Mouse (Mus musculus) kidney, postnatal 0 days (tissue): Measurements from ENCODE around the gene Cldn34c4. TPM values are rescaled to one million over a fixed set of nuclear protein-coding genes. Genes with fewer than 3 reads are reported as not detected.

ENCODE experiments used
- ATAC-seq: fragments of 200-750 bp; cut with Nextera tagmentation; replicated peaks from 2 replicates; pipeline ENCODE4 v1.8.0; 2017; ENCODE audit warnings: low read depth, moderate number of reproducible peaks, moderate TSS enrichment, moderate library complexity; ENCODE audit not compliant: low FRiP score
- DNase-seq: peaks from one replicate; pipeline ENCODE4 v3.0.0-alpha.2; 2016; ENCODE audit warnings: low spot score
- H3K27ac ChIP-seq: fragments of 300-500 bp; sonication (generic); 2 replicates; pipeline ENCODE4 v1.5.1; 2014; ENCODE audit warnings: mild to moderate bottlenecking
- H3K27me3 ChIP-seq: fragments of 300-500 bp; sonication (generic); 2 replicates; pipeline ENCODE4 v1.6.1; 2014; ENCODE audit warnings: low read length, mixed read lengths; ENCODE audit not compliant: insufficient read depth
- H3K36me3 ChIP-seq: fragments of 300-500 bp; sonication (generic); 2 replicates; pipeline ENCODE4 v1.6.1; 2014; ENCODE audit warnings: low read length, mixed read lengths; ENCODE audit not compliant: insufficient read depth
- H3K4me1 ChIP-seq: fragments of 300-500 bp; sonication (generic); replicated peaks from 2 replicates; pipeline ENCODE4 v1.6.1; 2014; ENCODE audit warnings: antibody characterized with exemption, low read length, mixed read lengths; ENCODE audit not compliant: insufficient read depth
- H3K4me2 ChIP-seq: fragments of 300-500 bp; sonication (generic); 2 replicates; pipeline ENCODE4 v1.6.1; 2014; ENCODE audit warnings: mild to moderate bottlenecking, low read length, moderate library complexity, mixed read lengths
- H3K4me3 ChIP-seq: fragments of 300-500 bp; sonication (generic); replicated peaks from 2 replicates; pipeline ENCODE4 v1.5.1; 2014; ENCODE audit warnings: low read depth, low read length
- H3K9ac ChIP-seq: fragments of 300-500 bp; sonication (generic); 2 replicates; pipeline ENCODE4 v1.6.1; 2014; ENCODE audit warnings: low read depth, low read length
- H3K9me3 ChIP-seq: fragments of 300-500 bp; sonication (generic); replicated peaks from 2 replicates; pipeline ENCODE4 v1.6.1; 2016; ENCODE audit warnings: low read length, inconsistent platforms, mixed read lengths
- CTCF ChIP-seq: IDR thresholded peaks from 2 replicates; pipeline ENCODE4 v1.5.1; 2016; ENCODE audit warnings: antibody characterized with exemption, low read depth, mild to moderate bottlenecking, moderate library complexity
- WGBS: fragments of 180-500 bp; shearing (Covaris S2); extraction: QIAGEN DNeasy Blood & Tissue Kit; methylation state at CpG from one replicate; pipeline ENCODE4 v1.1.7; 2014; 5-methylcytosine and 5-hydroxymethylcytosine counted together
- polyA plus RNA-seq: library from polyadenylated mRNA; unstranded; fragments of >200 nt; fragmentation: Nextera tagmentation; extraction: Ambion mirVana; gene quantifications from 2 replicates; pipeline ENCODE4 v1.2.1, GENCODE M21; 2015

Gene Cldn34c4
- not detected in 2 replicates for polyA plus RNA-seq

DNA sequence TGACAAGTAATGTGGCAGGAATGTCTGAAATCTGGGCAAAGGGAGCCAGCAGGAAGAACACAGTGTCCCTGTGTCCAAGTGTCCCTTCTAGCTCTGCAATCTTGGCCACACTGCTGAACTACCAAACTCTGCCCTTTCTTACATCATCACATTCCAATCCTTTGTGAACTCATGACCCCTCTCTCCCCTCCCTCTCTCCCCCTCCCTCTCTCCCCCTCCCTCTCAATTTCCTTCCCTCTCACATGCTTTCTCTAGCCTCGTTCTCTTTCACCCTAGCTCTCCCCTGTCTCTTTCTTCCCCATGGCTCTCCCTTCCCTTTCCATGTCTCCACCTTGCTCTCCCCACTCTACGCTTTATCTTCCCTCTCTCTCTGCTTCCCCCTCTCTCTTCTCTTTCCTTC, at the start of gene Cldn34c4:
Gene Cldn34c4 (minus strand): TSS at position 101 of the 400 bp plus-strand sequence.
- H3K4me3 ChIP-seq: no peak within 1 kb of the TSS
- no peak for TF ChIP-seq CTCF
- no peaks in the 10 kb centered on the region for H3K27me3 ChIP-seq
- WGBS: 62% methylated on average over 2 of the region's 2 CpGs
- DNase-seq (no peak), ATAC-seq (no peak)
- H3K4me1 ChIP-seq: no peaks in the 10 kb centered on the region
- H3K9me3 ChIP-seq: no peaks in the 10 kb centered on the region
- H3K36me3 ChIP-seq: no peaks in the 10 kb centered on the region
- no peak within 1 kb of the TSS for H3K27ac ChIP-seq
- no peak within 1 kb of the TSS for H3K9ac ChIP-seq
- no peak within 1 kb of the TSS for H3K4me2 ChIP-seq

DNA sequence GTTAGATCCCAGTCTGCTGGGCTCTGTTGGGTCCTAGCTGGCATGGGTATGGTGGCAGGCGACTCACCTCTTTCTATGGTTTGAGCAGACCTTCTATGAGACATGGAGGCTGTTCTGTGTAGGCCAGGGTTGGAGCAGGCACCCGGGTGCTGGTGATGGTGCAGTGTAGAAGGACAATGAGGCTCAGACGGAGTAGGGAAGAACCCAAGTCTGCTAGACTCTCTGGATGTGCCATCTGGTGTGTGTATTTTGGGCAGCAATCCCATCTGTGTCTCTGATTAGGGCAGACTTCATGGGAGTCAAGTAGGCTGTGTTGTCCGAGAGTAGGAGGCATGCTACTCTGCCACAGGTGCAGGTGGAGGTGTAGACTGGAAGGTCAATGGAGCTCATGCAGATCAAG, 10.7 kb upstream of the Cldn34c4 start:
- H3K4me3 ChIP-seq: no peak overlapping the region
- ATAC-seq: no peak
- DNase-seq: no peak
- H3K27me3 ChIP-seq: no peaks in the 10 kb centered on the region
- no peak for TF ChIP-seq CTCF
- no peak overlapping the region for H3K4me2 ChIP-seq
- H3K9ac ChIP-seq: no peak overlapping the region
- H3K27ac ChIP-seq: no peak overlapping the region
- no peaks in the 10 kb centered on the region for H3K36me3 ChIP-seq
- WGBS: 69% methylated on average over 4 of the region's 4 CpGs
- H3K4me1 ChIP-seq: no peaks in the 10 kb centered on the region
- H3K9me3 ChIP-seq: no peaks in the 10 kb centered on the region
